Mouse (Mus musculus): ENCODE data around the gene Kazald1.

Gene Kazald1

DNA sequence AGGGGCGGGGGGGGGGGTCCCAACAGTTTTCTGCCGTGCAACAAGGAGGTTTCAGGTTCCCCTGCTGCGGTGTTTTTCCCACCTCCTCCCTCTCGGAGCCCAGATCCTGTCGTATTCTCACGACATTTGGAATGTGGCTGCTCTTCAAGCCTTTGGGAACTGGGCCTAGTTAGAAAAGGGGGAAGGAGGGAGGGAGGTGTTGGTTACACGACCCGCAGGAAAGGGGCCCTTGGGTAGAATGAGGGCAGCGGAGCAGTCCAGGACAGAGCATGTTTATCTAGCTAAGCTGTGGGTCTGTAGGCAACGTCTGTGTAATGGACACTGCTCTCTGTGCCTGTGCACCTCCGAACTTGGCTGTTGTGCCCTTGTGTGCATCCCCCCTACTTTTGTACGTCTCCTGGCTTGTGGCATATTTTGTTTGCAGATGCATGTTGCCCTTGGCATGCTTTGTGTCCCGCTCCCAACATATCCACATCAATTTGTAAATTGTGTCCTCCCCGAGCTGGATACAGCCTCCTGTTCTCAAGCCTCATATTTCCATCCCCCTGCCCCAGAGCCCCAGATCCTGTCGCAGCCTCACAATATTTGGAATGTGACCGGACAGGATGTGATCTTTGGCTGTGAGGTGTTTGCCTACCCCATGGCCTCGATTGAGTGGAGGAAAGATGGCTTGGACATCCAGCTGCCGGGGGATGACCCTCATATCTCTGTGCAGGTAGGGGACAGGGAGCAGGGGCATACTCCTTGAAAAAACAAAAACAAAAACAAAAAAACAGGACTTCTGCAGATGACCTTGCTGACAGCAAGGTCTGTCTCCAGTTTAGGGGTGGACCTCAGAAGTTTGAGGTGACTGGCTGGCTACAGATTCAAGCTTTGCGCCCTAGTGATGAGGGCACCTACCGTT, 3.0 kb downstream of the Kazald1 start:
- DNase-seq: peak; percentile 67

GRCm38 (mm10) chr19:45078971-45079764, 4.1 kb downstream of the Kazald1 start:
- DNase-seq: peak; percentile 86

DNA sequence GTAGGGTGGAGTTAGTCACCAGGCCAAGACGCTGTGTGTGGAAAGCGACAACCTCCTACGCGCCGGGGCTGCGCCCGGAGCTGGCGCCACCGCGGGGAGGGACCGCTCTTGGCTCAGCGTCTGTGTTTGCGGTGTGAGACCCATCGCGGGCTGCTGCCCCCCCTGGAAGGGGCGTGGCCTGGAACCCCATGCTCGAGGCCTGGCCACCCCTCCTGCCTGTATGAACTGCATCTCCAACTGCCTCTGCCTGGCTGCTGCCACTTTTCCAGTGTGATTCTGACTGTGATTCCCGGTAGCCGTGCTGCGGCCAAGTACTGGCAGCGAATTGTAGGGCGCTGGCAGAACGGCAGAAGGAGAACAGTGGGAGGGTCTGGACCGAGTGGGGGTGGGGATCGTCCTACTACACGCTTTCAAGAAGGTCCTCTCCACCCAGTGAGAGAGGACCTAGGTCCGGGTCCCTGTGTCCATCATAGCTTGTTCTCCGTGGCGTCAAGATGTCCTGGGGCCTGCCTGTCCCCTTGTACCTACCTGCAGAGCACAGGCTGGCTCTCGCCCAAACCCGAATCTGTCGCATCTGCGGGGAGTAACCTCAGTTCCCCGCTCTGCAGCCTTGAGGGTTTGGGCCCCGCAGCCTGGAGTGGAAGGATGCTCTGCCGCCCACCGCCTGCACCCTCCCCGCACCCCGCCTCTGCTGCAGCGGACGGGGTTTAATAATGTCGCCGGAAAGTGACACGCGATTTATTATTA, 4.9 kb downstream of the Kazald1 start:
- DNase-seq: peak; percentile 94

DNA sequence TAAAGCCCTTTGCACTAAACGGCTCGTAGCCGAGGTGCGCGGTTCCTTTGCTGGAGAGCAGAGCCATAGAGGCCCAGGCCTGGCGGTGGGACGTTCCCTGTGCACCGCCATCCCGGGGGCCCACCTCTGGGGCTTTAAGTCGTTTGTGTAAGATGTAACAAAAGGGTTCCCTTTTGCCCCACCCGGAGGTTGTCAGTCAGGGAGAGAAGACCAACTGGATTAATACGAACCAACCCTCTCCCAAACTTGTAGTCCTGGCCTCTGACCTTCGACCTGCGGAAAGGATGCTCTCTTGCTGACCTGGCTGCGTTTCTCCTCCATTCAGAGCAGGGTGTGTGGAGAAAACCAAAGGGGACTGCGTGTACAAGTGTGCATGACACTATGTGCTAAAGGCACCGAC, 5.7 kb downstream of the Kazald1 start:
- DNase-seq: no peak

DNA sequence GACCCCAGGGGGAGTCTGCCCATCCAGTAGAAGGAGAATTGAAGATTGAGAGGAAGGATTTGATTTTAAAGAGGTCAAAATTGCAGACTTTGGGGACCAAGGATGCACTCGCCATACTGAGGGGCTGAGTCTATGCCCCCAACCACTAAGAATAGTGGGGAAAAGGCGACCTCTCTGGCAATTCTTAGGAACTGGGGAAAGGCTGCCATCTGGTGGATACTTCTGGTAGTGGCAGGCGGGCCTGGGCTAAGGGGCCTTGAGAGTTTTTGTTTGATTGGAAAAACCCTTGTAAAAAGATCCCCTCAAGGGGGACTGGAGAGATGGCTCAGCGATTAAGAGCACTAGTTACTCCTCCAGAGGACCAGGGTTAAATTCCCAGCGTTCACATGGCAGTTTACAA, 6.2 kb downstream of the Kazald1 start:
- DNase-seq: peak; percentile 84

DNA sequence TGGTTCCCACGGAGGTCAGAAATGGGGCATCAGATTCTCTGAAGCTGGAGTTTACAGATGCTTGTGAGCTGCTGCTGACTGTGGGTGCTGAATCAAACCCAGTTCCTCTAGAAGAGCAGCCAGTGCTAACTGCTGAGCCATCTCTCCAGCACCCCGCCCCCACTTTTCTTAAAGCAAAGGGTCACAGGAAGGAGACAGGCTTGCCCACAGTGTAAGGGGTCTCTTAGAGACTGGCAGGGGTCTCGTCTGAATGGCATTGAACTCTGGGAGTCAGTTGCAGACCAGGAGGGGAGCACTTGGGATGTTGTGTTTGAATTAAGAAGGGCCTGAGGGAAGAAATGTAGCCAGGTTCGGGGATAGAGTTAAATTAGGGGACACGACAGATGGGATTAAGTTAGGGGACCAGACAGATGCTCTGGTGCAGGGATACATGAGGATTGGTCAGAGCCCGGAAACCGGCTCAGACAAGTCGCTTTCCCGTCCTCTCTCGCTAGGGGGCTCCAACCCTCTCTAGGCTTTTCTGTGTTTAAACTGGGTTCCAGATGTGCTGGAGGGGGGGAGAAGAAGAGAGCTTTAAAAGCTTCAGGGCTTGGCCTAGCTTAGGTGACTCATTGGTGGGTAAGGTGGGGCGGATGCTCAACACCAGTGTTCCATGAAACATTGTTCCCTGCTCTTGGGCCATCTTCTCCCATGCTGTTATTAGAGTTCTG, 7.0 kb downstream of the Kazald1 start:
- DNase-seq: peak; percentile 80

GRCm38 (mm10) chr19:45097868-45098267, 22.8 kb downstream of the Kazald1 start:
- peak; percentile 75 for DNase-seq

GRCm38 (mm10) chr19:45100486-45101270, 25.6 kb downstream of the Kazald1 start:
- no peak for DNase-seq

DNA sequence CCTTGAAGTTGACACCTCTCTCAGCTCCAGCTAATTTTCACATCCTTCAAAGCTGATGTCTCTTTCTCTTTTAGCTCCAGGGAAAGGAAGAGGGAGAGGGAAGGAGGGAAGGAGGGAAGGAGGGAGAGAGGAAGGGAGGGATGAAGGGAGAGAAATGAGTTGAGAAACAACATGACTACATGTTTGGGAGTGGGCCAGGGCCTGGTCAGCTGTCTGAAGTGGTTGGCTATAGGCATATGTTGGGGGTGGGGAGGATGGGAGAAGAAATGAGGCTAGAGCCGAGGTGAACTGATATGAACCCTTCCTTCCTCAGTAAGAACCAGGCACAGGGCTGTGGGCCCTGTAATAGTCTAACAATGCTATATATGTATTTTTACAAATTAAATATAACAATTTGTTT, 30.6 kb downstream of the Kazald1 start:
- DNase-seq: no peak

DNA sequence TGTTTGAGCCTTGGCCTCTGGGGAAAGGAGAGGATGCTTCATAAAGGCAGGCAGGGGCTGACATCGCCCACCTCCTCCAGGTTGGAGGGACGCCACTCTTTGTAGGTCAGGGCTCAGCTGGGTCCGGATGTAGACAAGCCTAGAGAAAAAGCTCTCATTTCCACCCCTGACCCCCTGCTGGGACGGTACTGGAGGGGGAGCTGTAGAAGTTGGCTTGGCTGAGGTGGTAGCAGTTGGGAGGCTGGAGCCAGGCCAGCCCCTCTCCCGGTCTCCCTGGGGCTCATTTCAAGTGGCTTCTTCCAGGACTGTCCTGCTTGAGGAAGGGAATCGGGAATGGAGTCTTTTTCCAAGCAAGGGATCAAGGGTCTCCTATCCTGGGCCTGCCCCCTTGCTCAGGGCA, 31.6 kb downstream of the Kazald1 start:
- DNase-seq: no peak

DNA sequence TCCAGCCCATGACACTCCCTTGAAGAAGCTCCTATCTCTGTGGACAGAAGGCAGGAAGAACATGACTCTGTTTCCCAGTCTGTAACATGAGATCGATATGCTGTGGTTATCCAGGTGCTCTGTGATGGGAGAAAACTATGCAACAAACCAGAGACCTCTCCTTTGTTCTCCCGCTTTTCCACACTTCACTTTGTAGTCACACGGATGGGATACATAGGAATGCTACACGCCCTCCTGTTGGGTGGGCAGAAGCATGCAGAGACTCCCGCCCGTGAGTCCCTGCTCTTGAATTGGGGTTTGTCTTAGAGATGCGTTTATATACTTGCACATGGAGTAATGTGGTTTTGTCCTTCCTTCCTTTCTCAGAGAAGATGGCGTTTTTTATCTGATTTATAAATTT, 35.6 kb downstream of the Kazald1 start:
- no peak for DNase-seq

GRCm38 (mm10) chr19:45112444-45112843, 37.4 kb downstream of the Kazald1 start:
- DNase-seq: no peak

DNA sequence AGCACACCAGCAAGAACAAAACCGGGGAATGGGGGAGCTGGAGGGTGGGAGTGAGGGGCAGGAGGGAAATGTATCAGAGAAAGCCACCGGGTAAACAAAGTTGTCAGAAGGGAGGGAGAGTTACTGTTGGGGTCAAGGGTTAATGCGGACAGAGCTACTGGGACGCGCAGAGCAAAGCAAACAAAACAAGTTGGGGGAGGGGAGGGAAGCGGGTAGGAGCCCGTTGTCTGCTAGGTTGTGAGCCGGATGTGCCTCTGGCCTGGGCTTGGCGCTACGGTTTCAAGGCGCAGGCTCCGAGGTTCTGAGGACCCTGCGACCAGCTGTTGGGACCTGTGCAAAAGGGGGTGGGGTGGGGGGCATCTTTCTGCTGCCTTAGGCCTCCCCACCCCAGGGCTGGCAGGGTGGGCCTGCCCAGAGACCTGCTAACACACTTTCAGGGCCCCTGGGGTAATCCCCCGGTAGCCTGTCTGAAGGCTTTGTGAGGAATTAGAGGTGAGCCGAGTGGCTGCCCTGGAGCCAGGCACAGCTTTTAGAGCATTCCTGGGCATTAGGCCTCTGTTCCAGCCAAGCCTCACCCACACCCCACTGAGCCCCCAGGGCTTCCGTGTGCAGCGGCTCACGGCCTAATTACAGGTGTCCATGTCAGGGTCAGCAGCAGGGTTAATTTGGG, 38.9 kb downstream of the Kazald1 start:
- DNase-seq: no peak

- no peak for DNase-seq
These were observed 39.7 kb downstream of the Kazald1 start for GRCm38 (mm10) chr19:45114772-45115171.

GRCm38 (mm10) chr19:45116798-45117197, 41.8 kb downstream of the Kazald1 start:
- peak; percentile 61 for DNase-seq

Data from lung, postnatal 10 days (tissue).